Mouse (Mus musculus) heart, postnatal 0 days (tissue): ENCODE data around the gene C87436. TPM values are rescaled to one million over a fixed set of nuclear protein-coding genes. Genes with fewer than 3 reads are reported as not detected.

Experiments
- ATAC-seq: fragments of 200-750 bp; cut with Nextera tagmentation; 2 replicates; pipeline ENCODE4 v1.8.0; 2017; ENCODE audit warnings: low read depth, moderate number of reproducible peaks, moderate library complexity; ENCODE audit not compliant: insufficient read depth
- DNase-seq: peaks from one replicate; pipeline ENCODE4 v3.0.0-alpha.2; 2016; ENCODE audit warnings: low spot score
- H3K27ac ChIP-seq: fragments of 300-500 bp; sonication (generic); 2 replicates; pipeline ENCODE4 v1.5.1; 2014; ENCODE audit warnings: low read depth, mild to moderate bottlenecking
- H3K27me3 ChIP-seq: fragments of 300-500 bp; sonication (generic); 2 replicates; pipeline ENCODE4 v1.6.1; 2014; ENCODE audit warnings: low read length, mixed read lengths; ENCODE audit not compliant: control insufficient read depth, insufficient read depth
- H3K36me3 ChIP-seq: fragments of 300-500 bp; sonication (generic); replicated peaks from 2 replicates; pipeline ENCODE4 v1.6.1; 2014; ENCODE audit warnings: low read length, mixed read lengths; ENCODE audit not compliant: control insufficient read depth, insufficient read depth
- H3K4me1 ChIP-seq: fragments of 300-500 bp; sonication (generic); 2 replicates; pipeline ENCODE4 v1.6.1; 2014; ENCODE audit warnings: antibody characterized with exemption; ENCODE audit not compliant: control insufficient read depth, insufficient read depth
- H3K4me2 ChIP-seq: fragments of 300-500 bp; sonication (generic); 2 replicates; pipeline ENCODE4 v1.6.1; 2014; ENCODE audit warnings: low read depth, mild to moderate bottlenecking, low read length, moderate library complexity
- H3K4me3 ChIP-seq: fragments of 300-500 bp; sonication (generic); 2 replicates; pipeline ENCODE4 v1.5.1; 2014; ENCODE audit warnings: low read depth, low read length
- H3K9ac ChIP-seq: fragments of 300-500 bp; sonication (generic); replicated peaks from 2 replicates; pipeline ENCODE4 v1.6.1; 2014; ENCODE audit warnings: low read depth, low read length, mixed read lengths
- H3K9me3 ChIP-seq: fragments of 300-500 bp; sonication (generic); replicated peaks from 2 replicates; pipeline ENCODE4 v1.6.1; 2016; ENCODE audit warnings: low read length; ENCODE audit not compliant: control insufficient read depth
- CTCF ChIP-seq: IDR thresholded peaks from 2 replicates; pipeline ENCODE4 v1.5.1; 2016; ENCODE audit warnings: antibody characterized with exemption, control low read depth, low read depth
- EP300 ChIP-seq: IDR thresholded peaks from 2 replicates; pipeline ENCODE4 v1.6.1; 2016; ENCODE audit warnings: antibody characterized with exemption, low read depth
- WGBS: fragments of 180-500 bp; shearing (Covaris S2); extraction: QIAGEN DNeasy Blood & Tissue Kit; methylation state at CpG from one replicate; pipeline ENCODE4 v1.1.7; 2014; 5-methylcytosine and 5-hydroxymethylcytosine counted together
- polyA plus RNA-seq: library from polyadenylated mRNA; unstranded; fragments of >200 nt; fragmentation: Nextera tagmentation; extraction: Ambion mirVana; gene quantifications from 2 replicates; pipeline ENCODE4 v1.2.1, GENCODE M21; 2015
- total RNA-seq: library from RNA; depleted of rRNA; stranded (reverse); fragments of >200 nt; gene quantifications from 2 replicates; pipeline ENCODE4 v1.2.3, GENCODE M21; 2014; ENCODE audit warnings: low replicate concordance

C87436 gene
- total and polyA plus RNA-seq, 2 experiments from 2014 or later: 9.9 to 16.4 TPM

DNA sequence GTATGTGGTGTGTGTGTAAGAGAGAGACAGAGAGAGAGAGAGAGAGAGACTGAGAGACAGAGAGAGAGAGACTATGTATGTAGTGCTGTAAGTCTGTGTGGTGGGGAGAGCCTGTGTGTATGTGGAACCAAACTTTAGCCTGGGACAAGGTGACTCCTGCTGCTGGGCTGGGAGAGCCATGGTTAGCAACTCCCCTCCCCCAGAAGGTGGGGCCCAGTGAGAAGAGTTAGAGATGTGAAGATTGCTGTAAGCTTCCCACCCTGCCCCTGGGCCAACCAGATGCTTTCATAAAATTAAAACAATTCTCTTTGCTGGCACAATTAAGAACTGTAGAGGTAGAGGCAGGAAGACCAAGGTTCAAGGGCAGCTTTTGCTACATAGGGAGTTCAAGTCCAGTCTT is 68.9 kb downstream of the C87436 start:
- no peak for ATAC-seq
- Histone ChIP-seq H3K27ac (no peak overlapping the region), H3K4me1 (peaks cover 7% of the 10 kb centered on the region; the same call in 1 of the 2 replicates)

GRCm38 (mm10) chr6:86508736-86509135 is 70.6 kb downstream of the C87436 start:
- H3K27me3 ChIP-seq: no peaks in the 10 kb centered on the region
- H3K4me2 ChIP-seq: no peak overlapping the region
- no peak overlapping the region for H3K4me3 ChIP-seq
- no peaks in the 10 kb centered on the region for H3K9me3 ChIP-seq
- 71% methylated on average over 3 of the region's 3 CpGs for WGBS
- H3K27ac ChIP-seq: no peak overlapping the region
- no peak for ATAC-seq
- TF ChIP-seq CTCF: no peak
- no peak for TF ChIP-seq EP300
- DNase-seq: no peak
- no peaks in the 10 kb centered on the region for H3K36me3 ChIP-seq
- no peak overlapping the region for H3K9ac ChIP-seq
- H3K4me1 ChIP-seq: peaks cover 7% of the 10 kb centered on the region; the same call in 1 of the 2 replicates

More for the DNA sequence above, 68.9 kb downstream of the C87436 start:
- no peaks in the 10 kb centered on the region for H3K9me3 ChIP-seq
- H3K27me3 ChIP-seq: no peaks in the 10 kb centered on the region
- no peak overlapping the region for H3K9ac ChIP-seq
- no peaks in the 10 kb centered on the region for H3K36me3 ChIP-seq
- no peak overlapping the region for H3K4me2 ChIP-seq
- no peak for DNase-seq
- no peak overlapping the region for H3K4me3 ChIP-seq
- TF ChIP-seq CTCF: no peak
- TF ChIP-seq EP300: no peak

DNA sequence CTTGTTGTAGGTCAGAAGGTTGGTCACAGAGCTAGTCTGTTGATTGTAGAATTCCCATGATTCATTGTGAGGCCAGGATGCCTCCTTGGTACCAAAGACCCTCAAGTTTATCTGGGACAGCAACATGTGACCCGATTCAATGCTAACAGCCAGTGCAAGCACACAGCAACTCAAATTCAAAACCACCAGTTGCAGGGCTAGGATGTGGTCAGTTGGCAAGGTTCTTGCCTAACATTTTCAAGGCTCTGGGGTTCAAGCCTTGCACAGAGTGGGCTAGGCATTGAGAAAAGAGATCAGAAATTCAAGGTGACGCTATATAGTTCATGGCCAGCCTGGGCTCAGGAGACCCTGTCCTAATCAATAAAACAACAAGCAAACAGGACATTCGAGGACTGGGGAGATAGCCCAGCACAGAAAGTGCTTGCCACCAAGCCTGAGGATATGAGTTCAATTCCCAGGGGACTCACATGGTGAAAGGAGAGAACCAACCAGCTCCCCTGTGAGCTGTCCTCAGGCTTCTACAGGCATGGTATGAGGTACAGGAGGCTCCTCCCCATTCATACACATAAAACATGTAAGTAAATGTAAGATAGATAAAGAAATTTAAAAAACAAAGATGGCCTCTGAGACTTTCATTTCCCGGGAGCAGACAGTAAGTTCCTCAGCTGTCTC is 71.2 kb downstream of the C87436 start:
- Histone ChIP-seq H3K9ac (no peak overlapping the region), H3K4me1 (peaks cover 7% of the 10 kb centered on the region; the same call in 1 of the 2 replicates), H3K9me3 (no peaks in the 10 kb centered on the region), H3K36me3 (no peaks in the 10 kb centered on the region), H3K4me2 (no peak overlapping the region), H3K27ac (no peak overlapping the region), H3K4me3 (no peak overlapping the region), H3K27me3 (no peaks in the 10 kb centered on the region)
- WGBS: 57% methylated on average over 4 of the region's 4 CpGs
- DNase-seq: no peak
- no peak for TF ChIP-seq EP300
- no peak for TF ChIP-seq CTCF
- no peak for ATAC-seq

GRCm38 (mm10) chr6:86509866-86510200 is 71.7 kb downstream of the C87436 start:
- no peak overlapping the region for H3K4me3 ChIP-seq
- no peaks in the 10 kb centered on the region for H3K36me3 ChIP-seq
- no peak for ATAC-seq
- no peaks in the 10 kb centered on the region for H3K27me3 ChIP-seq
- WGBS: 47% methylated on average over 3 of the region's 3 CpGs
- H3K4me2 ChIP-seq: no peak overlapping the region
- peaks cover 7% of the 10 kb centered on the region; the same call in 1 of the 2 replicates for H3K4me1 ChIP-seq
- DNase-seq: no peak
- no peak overlapping the region for H3K27ac ChIP-seq
- H3K9ac ChIP-seq: no peak overlapping the region
- H3K9me3 ChIP-seq: no peaks in the 10 kb centered on the region
- TF ChIP-seq EP300 (no peak), CTCF (no peak)

DNA sequence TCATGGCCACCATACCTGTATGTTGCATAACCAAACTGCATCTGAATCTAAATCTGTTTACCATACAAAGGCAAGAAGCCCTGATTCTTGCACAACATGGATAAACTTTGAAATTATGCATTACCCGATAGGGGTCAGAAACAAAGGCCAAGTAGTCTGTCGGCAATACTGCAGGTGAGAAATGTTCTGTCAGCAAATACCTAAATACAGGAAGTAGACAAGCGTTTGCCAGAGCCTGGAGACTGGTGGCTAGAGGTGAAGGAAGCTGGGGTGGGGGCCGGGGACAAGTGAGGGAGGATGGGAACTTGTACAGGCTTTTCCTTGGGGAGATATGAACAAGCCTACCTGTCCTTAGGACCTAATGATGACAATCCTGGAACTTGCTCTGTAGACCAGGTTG is 72.8 kb downstream of the C87436 start:
- H3K36me3 ChIP-seq: no peaks in the 10 kb centered on the region
- no peak overlapping the region for H3K9ac ChIP-seq
- H3K4me1 ChIP-seq: no peaks in the 10 kb centered on the region; the same call in 1 of the 2 replicates
- TF ChIP-seq CTCF: no peak
- no peak for TF ChIP-seq EP300
- no peak overlapping the region for H3K27ac ChIP-seq
- WGBS: 56% methylated on average over 4 of the region's 4 CpGs
- H3K4me2 ChIP-seq: no peak overlapping the region
- DNase-seq (no peak), ATAC-seq (no peak)
- H3K4me3 ChIP-seq: no peak overlapping the region
- no peaks in the 10 kb centered on the region for H3K27me3 ChIP-seq
- no peaks in the 10 kb centered on the region for H3K9me3 ChIP-seq

DNA sequence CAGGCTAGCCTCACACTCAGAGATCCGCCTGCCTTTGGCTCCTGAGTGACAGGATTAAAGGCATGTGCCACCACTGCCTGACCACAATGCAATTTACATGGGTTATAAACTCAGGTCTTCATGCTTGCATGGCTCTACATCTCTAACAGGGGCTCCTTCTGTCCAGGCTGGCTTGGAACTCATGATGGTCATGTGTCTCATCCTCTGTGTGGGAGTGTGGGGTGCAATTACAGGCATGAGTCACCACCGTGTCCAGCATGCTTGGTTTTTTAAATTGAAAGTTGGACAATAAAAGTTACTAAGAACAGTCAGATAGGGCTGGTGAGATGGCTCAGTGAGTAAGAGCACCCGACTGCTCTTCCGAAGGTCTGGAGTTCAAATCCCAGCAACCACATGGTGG is 75.1 kb downstream of the C87436 start:
- 91% methylated on average over 4 of the region's 4 CpGs for WGBS
- H3K27me3 ChIP-seq: no peaks in the 10 kb centered on the region
- H3K27ac ChIP-seq: no peak overlapping the region
- no peak for TF ChIP-seq EP300
- no peak for TF ChIP-seq CTCF
- no peak overlapping the region for H3K4me2 ChIP-seq
- no peaks in the 10 kb centered on the region for H3K9me3 ChIP-seq
- no peaks in the 10 kb centered on the region for H3K36me3 ChIP-seq
- no peaks in the 10 kb centered on the region; the same call in 1 of the 2 replicates for H3K4me1 ChIP-seq
- DNase-seq (no peak), ATAC-seq (no peak)
- no peak overlapping the region for H3K9ac ChIP-seq
- no peak overlapping the region for H3K4me3 ChIP-seq
